Mouse (Mus musculus) liver, postnatal 0 days (tissue): ENCODE results near the gene Snx29. TPM values are rescaled to one million over a fixed set of nuclear protein-coding genes. Genes with fewer than 3 reads are reported as not detected.

Source experiments
- ATAC-seq: fragments of 200-750 bp; cut with Nextera tagmentation; 2 replicates; pipeline ENCODE4 v1.8.0; 2017; ENCODE audit warnings: mild to moderate bottlenecking, moderate library complexity
- DNase-seq: peaks from one replicate; pipeline ENCODE4 v3.0.0-alpha.2; 2016
- H3K27ac ChIP-seq: fragments of 300-500 bp; sonication (generic); 2 replicates; pipeline ENCODE4 v1.5.1; 2014; ENCODE audit warnings: antibody characterized with exemption, moderate library complexity, mild to moderate bottlenecking, low read depth
- H3K27me3 ChIP-seq: fragments of 300-500 bp; sonication (generic); 2 replicates; pipeline ENCODE4 v1.6.1; 2014; ENCODE audit warnings: low read length, control low read depth, mixed read lengths; ENCODE audit not compliant: insufficient read depth
- H3K36me3 ChIP-seq: fragments of 300-500 bp; sonication (generic); replicated peaks from 2 replicates; pipeline ENCODE4 v1.6.1; 2014; ENCODE audit warnings: mild to moderate bottlenecking, control low read depth, low read length, moderate library complexity, mixed read lengths; ENCODE audit not compliant: insufficient read depth
- H3K4me1 ChIP-seq: fragments of 300-500 bp; sonication (generic); 2 replicates; pipeline ENCODE4 v1.6.1; 2014; ENCODE audit warnings: antibody characterized with exemption, mild to moderate bottlenecking, control low read depth; ENCODE audit not compliant: insufficient read depth
- H3K4me2 ChIP-seq: fragments of 300-500 bp; sonication (generic); 2 replicates; pipeline ENCODE4 v1.6.1; 2014; ENCODE audit warnings: low read depth, mild to moderate bottlenecking, low read length, moderate library complexity, mixed read lengths
- H3K4me3 ChIP-seq: fragments of 300-500 bp; sonication (generic); 2 replicates; pipeline ENCODE4 v1.5.1; 2014; ENCODE audit warnings: low read depth, low read length
- H3K9ac ChIP-seq: fragments of 300-500 bp; sonication (generic); replicated peaks from 2 replicates; pipeline ENCODE4 v1.6.1; 2014; ENCODE audit warnings: mild to moderate bottlenecking, moderate library complexity
- H3K9me3 ChIP-seq: fragments of 300-500 bp; sonication (generic); 2 replicates; pipeline ENCODE4 v1.6.1; 2016; ENCODE audit warnings: mild to moderate bottlenecking, control low read depth, low read length, mixed read lengths
- CTCF ChIP-seq: sonication (generic); IDR thresholded peaks from 2 replicates; pipeline ENCODE4 v1.5.1; 2016; ENCODE audit warnings: antibody characterized with exemption, low read depth
- EP300 ChIP-seq: IDR thresholded peaks from 2 replicates; pipeline ENCODE4 v1.6.1; 2016; ENCODE audit warnings: antibody characterized with exemption, low read depth, mild to moderate bottlenecking
- WGBS: fragments of 180-500 bp; shearing (Covaris S2); extraction: QIAGEN DNeasy Blood & Tissue Kit; methylation state at CpG from one replicate; pipeline ENCODE4 v1.1.7; 2014; ENCODE audit not compliant: insufficient replicate concordance; 5-methylcytosine and 5-hydroxymethylcytosine counted together
- polyA plus RNA-seq: library from polyadenylated mRNA; unstranded; fragments of >200 nt; fragmentation: Nextera tagmentation; extraction: Ambion mirVana; gene quantifications from 2 replicates; pipeline ENCODE4 v1.2.1, GENCODE M21; 2015

Gene Snx29
- polyA plus RNA-seq, 1 experiment from 2014 or later: 2.3 TPM

DNA sequence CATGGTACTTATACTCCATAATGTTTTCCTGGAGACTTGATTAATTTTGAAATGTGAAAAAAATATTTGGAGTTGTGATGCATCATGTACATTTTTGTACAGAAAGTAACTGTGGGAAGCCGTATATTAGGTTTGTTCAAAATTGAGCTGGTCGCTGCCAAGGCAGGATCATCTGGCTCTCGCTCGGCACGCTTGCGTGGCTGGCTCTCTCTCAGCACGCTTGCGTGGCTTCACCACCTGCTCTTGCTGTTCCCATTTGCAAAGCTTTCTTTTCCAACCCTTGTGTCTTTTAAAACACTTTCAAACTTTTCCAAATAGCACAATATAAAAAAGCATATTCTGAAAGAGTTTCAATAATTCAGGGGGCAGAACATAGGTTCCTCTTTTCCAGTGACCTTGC is 317.2 kb downstream of the Snx29 start:
- 82% methylated on average over 8 of the region's 8 CpGs for WGBS
- no peaks in the 10 kb centered on the region for H3K9me3 ChIP-seq
- H3K4me3 ChIP-seq: no peak overlapping the region
- H3K36me3 ChIP-seq: no peaks in the 10 kb centered on the region
- H3K27me3 ChIP-seq: no peaks in the 10 kb centered on the region
- H3K4me1 ChIP-seq: 0 out of 2 replicates have a peak, but pooled peaks cover 4% of the 10 kb centered on the region
- H3K9ac ChIP-seq: no peak overlapping the region
- no peak for ATAC-seq
- H3K4me2 ChIP-seq: no peak overlapping the region
- no peak overlapping the region for H3K27ac ChIP-seq
- DNase-seq: no peak
- TF ChIP-seq EP300 (no peak), CTCF (no peak)

DNA sequence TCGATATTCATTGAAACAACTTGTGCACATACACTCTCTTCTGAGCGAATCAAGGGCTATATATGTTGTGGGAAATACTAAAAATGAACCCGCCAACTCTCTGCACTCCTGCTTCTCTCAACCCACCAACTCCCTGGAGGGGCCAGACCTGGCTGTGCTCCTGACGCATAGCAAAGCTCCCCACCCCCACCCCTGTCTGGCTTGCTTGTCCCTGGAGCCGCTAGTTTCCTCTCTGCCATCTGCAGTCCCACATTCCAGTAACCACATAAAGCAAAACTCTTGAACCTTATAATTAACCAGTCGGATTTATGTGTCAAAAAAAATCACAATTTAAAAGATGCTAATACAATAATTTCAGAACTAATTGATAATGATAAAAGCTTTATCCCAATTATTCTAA is 320.9 kb downstream of the Snx29 start:
- TF ChIP-seq CTCF (no peak), EP300 (no peak)
- Histone ChIP-seq H3K36me3 (no peaks in the 10 kb centered on the region), H3K4me1 (peaks cover 2% of the 10 kb centered on the region; the same call in 1 of the 2 replicates), H3K9ac (no peak overlapping the region), H3K9me3 (no peaks in the 10 kb centered on the region), H3K27ac (no peak overlapping the region), H3K4me2 (no peak overlapping the region), H3K4me3 (no peak overlapping the region), H3K27me3 (no peaks in the 10 kb centered on the region)
- ATAC-seq (no peak), DNase-seq (no peak)
- WGBS: 53% methylated on average over 6 of the region's 6 CpGs

DNA sequence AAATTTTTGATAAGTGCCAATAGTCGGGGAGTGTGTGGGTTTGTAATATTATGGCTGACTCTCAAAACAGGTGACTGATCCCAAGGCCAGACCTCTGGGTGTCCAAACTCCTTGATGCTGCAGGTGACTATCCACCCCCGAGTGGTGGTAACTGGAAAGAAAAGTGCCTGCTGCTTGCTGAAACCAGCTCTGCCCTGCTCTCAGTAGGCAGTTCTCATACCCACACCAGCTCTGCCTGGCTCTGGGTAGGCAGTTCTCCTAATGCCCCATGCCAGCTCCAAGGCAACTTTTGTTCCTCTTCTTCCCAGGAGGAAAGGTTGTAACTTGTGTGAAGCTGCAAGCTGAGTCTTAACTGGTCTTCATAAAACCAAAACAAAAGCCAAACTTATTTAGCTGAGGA is 321.7 kb downstream of the Snx29 start:
- TF ChIP-seq CTCF (no peak), EP300 (no peak)
- Histone ChIP-seq H3K4me1 (peaks cover 2% of the 10 kb centered on the region; the same call in 1 of the 2 replicates), H3K9me3 (no peaks in the 10 kb centered on the region), H3K4me2 (no peak overlapping the region), H3K9ac (no peak overlapping the region), H3K27ac (no peak overlapping the region), H3K27me3 (no peaks in the 10 kb centered on the region), H3K36me3 (no peaks in the 10 kb centered on the region), H3K4me3 (no peak overlapping the region)
- DNase-seq: no peak
- ATAC-seq: no peak
- WGBS: 65% methylated on average over 2 of the region's 2 CpGs

DNA sequence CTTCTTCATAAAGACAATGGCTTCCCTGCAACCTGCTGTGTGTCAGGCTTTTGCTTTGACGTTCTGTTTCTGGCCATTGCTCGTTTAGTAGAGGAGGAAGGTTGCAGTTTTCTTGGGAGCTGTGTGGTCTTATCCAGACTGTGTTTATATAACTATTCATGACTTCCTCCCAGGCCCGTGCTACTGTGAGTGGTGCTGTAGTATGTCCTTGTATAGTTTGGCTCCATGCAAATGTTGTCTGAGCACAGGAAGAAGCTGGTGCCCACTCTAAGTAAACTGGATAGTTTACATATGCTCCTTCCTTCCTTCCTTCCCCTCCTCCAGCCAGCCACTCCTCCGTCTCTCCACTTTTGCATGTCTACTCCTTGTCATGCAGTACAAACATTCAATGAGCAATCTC is 323.0 kb downstream of the Snx29 start:
- DNase-seq: no peak
- no peak for ATAC-seq
- H3K9ac ChIP-seq: no peak overlapping the region
- 35% methylated on average over 4 of the region's 4 CpGs for WGBS
- no peaks in the 10 kb centered on the region for H3K36me3 ChIP-seq
- H3K4me3 ChIP-seq: no peak overlapping the region
- H3K27ac ChIP-seq: no peak overlapping the region
- no peak for TF ChIP-seq EP300
- no peak for TF ChIP-seq CTCF
- peaks cover 4% of the 10 kb centered on the region for H3K4me1 ChIP-seq
- H3K27me3 ChIP-seq: no peaks in the 10 kb centered on the region
- no peak overlapping the region for H3K4me2 ChIP-seq
- no peaks in the 10 kb centered on the region for H3K9me3 ChIP-seq

DNA sequence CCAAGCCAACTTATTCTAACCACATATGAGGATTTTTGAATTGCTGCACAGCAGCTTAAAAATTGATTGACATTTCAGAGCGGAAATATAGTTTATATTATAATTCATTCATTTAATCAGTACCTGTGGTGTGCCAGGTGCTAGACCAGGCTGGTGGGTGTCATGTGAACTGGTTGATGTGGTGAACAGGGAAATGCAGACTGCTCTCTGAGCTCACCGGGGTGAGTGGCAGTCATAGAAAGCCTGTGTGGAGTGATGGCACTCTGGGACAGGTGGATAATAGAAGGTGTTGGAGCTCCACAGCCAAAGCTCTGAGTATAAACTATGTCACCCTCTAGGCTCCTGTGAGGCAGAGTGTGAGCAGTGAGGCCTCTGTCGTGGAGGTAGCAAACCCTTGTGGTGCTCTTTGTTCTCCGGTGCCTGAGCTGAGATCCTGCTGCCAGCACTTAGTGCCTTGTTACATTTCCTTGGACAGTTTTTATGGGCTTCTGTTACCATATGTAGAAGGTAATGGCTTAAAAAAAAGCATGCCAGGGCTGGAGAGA is 324.1 kb downstream of the Snx29 start:
- H3K36me3 ChIP-seq: no peaks in the 10 kb centered on the region
- H3K27ac ChIP-seq: no peak overlapping the region
- ATAC-seq (no peak), DNase-seq (no peak)
- no peak overlapping the region for H3K4me2 ChIP-seq
- TF ChIP-seq EP300 (no peak), CTCF (no peak)
- H3K4me3 ChIP-seq: no peak overlapping the region
- no peak overlapping the region for H3K9ac ChIP-seq
- H3K4me1 ChIP-seq: peaks cover 4% of the 10 kb centered on the region
- no peaks in the 10 kb centered on the region for H3K9me3 ChIP-seq
- H3K27me3 ChIP-seq: no peaks in the 10 kb centered on the region
- WGBS: 81% methylated on average over 4 of the region's 4 CpGs

DNA sequence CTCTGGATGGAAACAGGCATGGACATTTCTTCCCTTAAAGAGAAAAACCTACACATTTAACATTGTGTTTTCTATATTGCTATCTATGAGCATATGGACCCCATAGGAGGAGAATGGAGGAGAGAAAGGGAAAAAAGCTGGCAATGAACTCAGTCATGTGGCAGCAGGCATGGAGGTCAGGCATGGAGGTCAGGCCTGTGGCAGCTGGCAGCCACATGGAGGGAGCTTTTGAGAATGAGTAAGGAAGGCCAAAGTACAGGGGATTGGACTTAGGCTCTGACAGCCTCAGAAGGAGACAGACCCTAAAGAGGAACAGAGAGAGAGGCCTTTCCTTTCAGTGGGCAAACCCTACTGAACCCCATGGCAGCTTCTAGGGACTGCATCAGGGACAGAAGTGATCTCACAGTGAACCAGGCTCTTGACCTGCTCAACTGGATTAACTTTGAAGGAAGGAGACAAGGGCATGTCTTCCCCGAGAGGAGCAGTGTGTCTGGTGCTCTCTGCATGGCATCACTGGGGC is 325.5 kb downstream of the Snx29 start:
- Histone ChIP-seq H3K9me3 (no peaks in the 10 kb centered on the region), H3K27me3 (no peaks in the 10 kb centered on the region), H3K36me3 (no peaks in the 10 kb centered on the region), H3K4me2 (no peak overlapping the region), H3K4me1 (peaks cover 7% of the 10 kb centered on the region), H3K4me3 (no peak overlapping the region), H3K9ac (no peak overlapping the region), H3K27ac (no peak overlapping the region)
- no peak for ATAC-seq
- TF ChIP-seq CTCF (no peak), EP300 (no peak)
- no peak for DNase-seq
- 81% methylated on average over 1 of the region's 1 CpGs for WGBS
